Mouse (Mus musculus) liver, adult 2 months (tissue): ENCODE measurements around the gene Amd1.

Experiments used
- CTCF ChIP-seq: fragments of 200-500 bp; IDR thresholded peaks from 2 replicates; pipeline ENCODE4 v1.5.1; 2011; ENCODE audit warnings: low read depth, low read length, control low read depth
- POLR2A ChIP-seq: fragments of 200-500 bp; IDR thresholded peaks from 2 replicates; pipeline ENCODE4 v1.6.1; 2011; ENCODE audit warnings: low read length, control low read depth; ENCODE audit not compliant: insufficient read depth; ENCODE audit errors: extremely low read depth

GRCm38 (mm10) chr10:40284179-40284831 is 17.7 kb downstream of the Amd1 start:
- no peak for TF ChIP-seq POLR2A
- no peak for TF ChIP-seq CTCF
